Mouse (Mus musculus) megakaryocyte, embryonic 14.5 days (primary cell): ENCODE measurements around the gene Lsmem1. TPM values are rescaled to one million over a fixed set of nuclear protein-coding genes. Genes with fewer than 3 reads are reported as not detected.

Experiments
- H3K27me3 ChIP-seq: replicated peaks from 2 replicates; pipeline ENCODE3; 2012; ENCODE audit warnings: inconsistent platforms
- H3K36me3 ChIP-seq: replicated peaks from 2 replicates; pipeline ENCODE3; 2012; ENCODE audit warnings: low read length, inconsistent platforms, mixed read lengths
- H3K4me1 ChIP-seq: 2 replicates; pipeline ENCODE4 v1.6.1; 2012; ENCODE audit warnings: inconsistent platforms
- H3K4me3 ChIP-seq: replicated peaks from 2 replicates; pipeline ENCODE3; 2012; ENCODE audit warnings: moderate library complexity, mild to moderate bottlenecking, inconsistent platforms
- H3K9me3 ChIP-seq: 2 replicates; pipeline ENCODE4 v1.6.1; 2012; ENCODE audit warnings: inconsistent platforms
- FLI1 ChIP-seq: IDR thresholded peaks from 2 replicates; pipeline ENCODE4 v1.6.1; 2012; ENCODE audit warnings: low read length, inconsistent platforms, mixed read lengths
- GATA1 ChIP-seq: IDR thresholded peaks from 3 replicates; pipeline ENCODE4 v1.6.1; 2012; ENCODE audit warnings: mixed read lengths, low read length, inconsistent platforms, borderline replicate concordance
- polyA plus RNA-seq: library from polyadenylated mRNA; stranded (reverse); fragments of >175 nt; gene quantifications from 2 replicates; pipeline ENCODE4 v1.2.3, GENCODE M21; 2012; ENCODE audit warnings: low replicate concordance; ENCODE audit not compliant: insufficient read depth

The Lsmem1 gene
- polyA plus RNA-seq, 1 experiment: 0.27 TPM

- no peak for TF ChIP-seq FLI1
- no peak for TF ChIP-seq GATA1
- Histone ChIP-seq H3K36me3 (no peaks in the 10 kb centered on the region), H3K4me3 (no peak overlapping the region), H3K27me3 (no peaks in the 10 kb centered on the region), H3K4me1 (peaks cover 6% of the 10 kb centered on the region; the same call in 1 of the 2 replicates), H3K9me3 (no peaks in the 10 kb centered on the region)
Observed at GRCm38 (mm10) chr12:40146510-40146909, 52.8 kb downstream of the Lsmem1 start.

GRCm38 (mm10) chr12:40140706-40141105 is 58.6 kb downstream of the Lsmem1 start:
- no peaks in the 10 kb centered on the region for H3K36me3 ChIP-seq
- H3K4me1 ChIP-seq: no peaks in the 10 kb centered on the region
- peaks cover 4% of the 10 kb centered on the region; the same call in 1 of the 2 replicates for H3K9me3 ChIP-seq
- no peaks in the 10 kb centered on the region for H3K27me3 ChIP-seq
- no peak overlapping the region for H3K4me3 ChIP-seq
- TF ChIP-seq GATA1 (no peak), FLI1 (no peak)

- Histone ChIP-seq H3K4me3 (no peak overlapping the region), H3K36me3 (no peaks in the 10 kb centered on the region), H3K27me3 (no peaks in the 10 kb centered on the region), H3K9me3 (peaks cover 4% of the 10 kb centered on the region; the same call in 1 of the 2 replicates), H3K4me1 (no peaks in the 10 kb centered on the region)
- TF ChIP-seq FLI1: no peak
- TF ChIP-seq GATA1: no peak
Observed at GRCm38 (mm10) chr12:40139484-40140245, 59.6 kb downstream of the Lsmem1 start.

GRCm38 (mm10) chr12:40134529-40134928 is 64.8 kb downstream of the Lsmem1 start:
- Histone ChIP-seq H3K27me3 (peaks cover 27% of the 10 kb centered on the region), H3K36me3 (no peaks in the 10 kb centered on the region), H3K9me3 (peaks cover 4% of the 10 kb centered on the region; the same call in 1 of the 2 replicates), H3K4me1 (peaks cover 11% of the 10 kb centered on the region), H3K4me3 (peak overlapping the region; percentile 83)
- no peak for TF ChIP-seq FLI1
- TF ChIP-seq GATA1: no peak

GRCm38 (mm10) chr12:40133573-40134271 is 65.6 kb downstream of the Lsmem1 start, which contains the start of gene Scin:
TSS of gene Scin (minus strand) at chr12:40134228.
- TF ChIP-seq GATA1: no peak
- Histone ChIP-seq H3K4me1 (peaks cover 11% of the 10 kb centered on the region), H3K27me3 (peaks cover 27% of the 10 kb centered on the region), H3K36me3 (no peaks in the 10 kb centered on the region), H3K4me3 (peak within 1 kb of the TSS; percentile 89), H3K9me3 (peaks cover 4% of the 10 kb centered on the region; the same call in 1 of the 2 replicates)

GRCm38 (mm10) chr12:40133194-40133572 is 66.1 kb downstream of the Lsmem1 start:
- TF ChIP-seq FLI1 (no peak), GATA1 (no peak)
- H3K4me3 ChIP-seq: peak overlapping the region; percentile 89
- H3K4me1 ChIP-seq: peaks cover 11% of the 10 kb centered on the region
- H3K9me3 ChIP-seq: peaks cover 4% of the 10 kb centered on the region; the same call in 1 of the 2 replicates
- no peaks in the 10 kb centered on the region for H3K36me3 ChIP-seq
- peaks cover 27% of the 10 kb centered on the region for H3K27me3 ChIP-seq

Other genes with a start within 250 kb of the Lsmem1 start
- gene Arl4a, start 161.5 kb downstream of the Lsmem1 start, polyA plus RNA-seq: 22.3 and 34.7 TPM in 2 replicates
- 2.6 TPM in 1 of 2 replicates, not detected in the other for gene Scin, start 65.3 kb downstream of the Lsmem1 start, polyA plus RNA-seq
- gene Ifrd1, start 49.0 kb upstream of the Lsmem1 start, polyA plus RNA-seq: 40.6 and 71.8 TPM in 2 replicates
- gene Zfp277, start 246.4 kb upstream of the Lsmem1 start, polyA plus RNA-seq: 1.5 TPM in 1 of 2 replicates, not detected in the other
- 0.13 TPM in 1 of 2 replicates, not detected in the other for gene Dock4, start 246.5 kb upstream of the Lsmem1 start, polyA plus RNA-seq